8 mouse cellular contexts compared by ENCODE assay signal in genomic region chr1:38129501-38130267, GRCm38 (mm10). TPM values are rescaled to one million over a fixed set of nuclear protein-coding genes. Genes with fewer than 3 reads are reported as not detected.
DNase-seq lines count a peak whose midpoint lies in the region; ATAC-seq and TF ChIP-seq lines count a peak whose summit lies in the region.

TSS of gene Rev1 (minus strand) at chr1:38129801.

- peak; percentile 56 for ATAC-seq in G1E (ENCODE audit: extremely low read depth, insufficient number of reproducible peaks, low FRiP score, poor library complexity, severe bottlenecking)
- peak; percentile 94 for ATAC-seq in forebrain, embryonic 15.5 days (replicated peaks)
- peak; percentile 95 for ATAC-seq in neural tube, embryonic 14.5 days (ENCODE audit: low read depth)

- peak within 1 kb of the TSS; percentile 92 for H3K27ac ChIP-seq in forebrain, embryonic 15.5 days (replicated peaks)
- peak within 1 kb of the TSS; percentile 89 for H3K27ac ChIP-seq in neural tube, embryonic 14.5 days (ENCODE audit: low read depth, low read length)
- H3K27ac ChIP-seq in testis, adult 2 months (ENCODE audit: control insufficient read depth, insufficient read depth, low read depth, low read length) = peak within 1 kb of the TSS; percentile 91

- peak; percentile 54 for TF ChIP-seq POLR2A in testis, adult 2 months (IDR thresholded peaks at IDR 0.05; ENCODE audit: control insufficient read depth, low read depth, low read length)

- H3K36me3 ChIP-seq in G1E (replicated peaks) = peaks cover 14% of the 10 kb centered on the region
- no peaks in the 10 kb centered on the region for H3K36me3 ChIP-seq in forebrain, embryonic 15.5 days
- no peaks in the 10 kb centered on the region for H3K36me3 ChIP-seq in neural tube, embryonic 14.5 days (ENCODE audit: control insufficient read depth, insufficient read depth, low read length)
- H3K36me3 ChIP-seq in testis, adult 2 months (ENCODE audit: control insufficient read depth, insufficient read depth, low read length) = no peaks in the 10 kb centered on the region

- intact Hi-C loops in heart, postnatal 25 days (cut with DNase I) = loop anchor here (2.0 to 10.0 kb wide), 3 partner anchors 133 to 455 kb away; partner anchors contain the start of genes Mitd1, Mrpl30 and Txndc9

- H3K4me1 ChIP-seq in G1E (ENCODE audit: insufficient read depth, low read depth, low read length) = peaks cover 53% of the 10 kb centered on the region
- H3K4me1 ChIP-seq in forebrain, embryonic 15.5 days = peaks cover 33% of the 10 kb centered on the region
- H3K4me1 ChIP-seq in neural tube, embryonic 14.5 days (ENCODE audit: control insufficient read depth, insufficient read depth, low read length) = peaks cover 13% of the 10 kb centered on the region
- peaks cover 14% of the 10 kb centered on the region for H3K4me1 ChIP-seq in testis, adult 2 months (ENCODE audit: control insufficient read depth, insufficient read depth, low read length)

- peak; percentile 91 for DNase-seq in G1E (ENCODE audit: low spot score)
- peak; percentile 99 for DNase-seq in cerebellum, adult 11-12 months
- peak; percentile 92 for DNase-seq in heart, postnatal 25 days (ENCODE audit: low spot score)
- peak; percentile 93 to 96 for DNase-seq in layer of hippocampus, adult 18-20 months (ENCODE audit: low spot score in 2 of 2)
- peak; percentile 92 to 93 for DNase-seq in lung, adult 18-20 months

- under 1% methylated on average over 94 of the region's 122 CpGs for WGBS in forebrain, embryonic 15.5 days
- under 1% methylated on average over 54 of the region's 122 CpGs for WGBS in neural tube, embryonic 14.5 days

- H3K4me2 ChIP-seq in forebrain, embryonic 15.5 days (replicated peaks) = peak within 1 kb of the TSS; percentile 83
- H3K4me2 ChIP-seq in neural tube, embryonic 14.5 days (ENCODE audit: low read depth, low read length) = peak within 1 kb of the TSS; percentile 72

- peak within 1 kb of the TSS; percentile 87 for H3K4me3 ChIP-seq in G1E (ENCODE audit: low read depth, low read length)
- H3K4me3 ChIP-seq in forebrain, embryonic 15.5 days = peak within 1 kb of the TSS; percentile 85
- peak within 1 kb of the TSS; percentile 91 for H3K4me3 ChIP-seq in neural tube, embryonic 14.5 days (ENCODE audit: low read depth, low read length)
- H3K4me3 ChIP-seq in testis, adult 2 months (ENCODE audit: control insufficient read depth, low read depth, low read length) = peak within 1 kb of the TSS; percentile 93

- TF ChIP-seq CTCF in G1E (IDR thresholded peaks at IDR 0.05; ENCODE audit: low read depth, low read length) = peak; percentile 90
- TF ChIP-seq CTCF in testis, adult 2 months (IDR thresholded peaks at IDR 0.05; ENCODE audit: control insufficient read depth, insufficient read depth, insufficient replicate concordance, low read depth, low read length) = peak; percentile 97

- H3K27me3 ChIP-seq in G1E (ENCODE audit: insufficient read depth, low read length) = peaks cover 9% of the 10 kb centered on the region
- no peaks in the 10 kb centered on the region for H3K27me3 ChIP-seq in forebrain, embryonic 15.5 days
- no peaks in the 10 kb centered on the region for H3K27me3 ChIP-seq in neural tube, embryonic 14.5 days (ENCODE audit: control insufficient read depth, insufficient read depth, low read length)
- H3K27me3 ChIP-seq in testis, adult 2 months (ENCODE audit: control insufficient read depth, insufficient read depth, low read length) = no peaks in the 10 kb centered on the region

- peak within 1 kb of the TSS; percentile 81 for H3K9ac ChIP-seq in forebrain, embryonic 15.5 days (replicated peaks)
- peak within 1 kb of the TSS; percentile 77 for H3K9ac ChIP-seq in neural tube, embryonic 14.5 days (replicated peaks; ENCODE audit: low read depth, low read length)

- no peaks in the 10 kb centered on the region for H3K9me3 ChIP-seq in G1E (replicated peaks)
- H3K9me3 ChIP-seq in forebrain, embryonic 15.5 days = no peaks in the 10 kb centered on the region
- H3K9me3 ChIP-seq in neural tube, embryonic 14.5 days (ENCODE audit: control insufficient read depth, low read length) = no peaks in the 10 kb centered on the region

RNA-seq across cellular contexts. Expression of gene Rev1, which starts in this region (rescaled TPM):
- total RNA-seq in G1E (2014; fragmentation: Nextera tagmentation) (101 and 107 TPM in 2 replicates), G1E (2017) (106 and 123 TPM in 2 replicates)
- 23.4 and 27.8 TPM in 2 replicates for polyA plus RNA-seq in G1E (2012)
- 39.4 and 42.8 TPM in 2 replicates for polyA plus RNA-seq in forebrain, embryonic 15.5 days (2015; fragmentation: Nextera tagmentation; extraction: Ambion mirVana)
- 10 to 100 TPM; 12.0 to 16.4 TPM for total RNA-seq in heart, postnatal 25 days (2021)
- 10 to 100 TPM; 35.8 to 40.6 TPM for total RNA-seq in layer of hippocampus, adult 18-20 months (2021)
- 35.4 and 42.9 TPM in 2 replicates for polyA plus RNA-seq in neural tube, embryonic 14.5 days (2014; fragmentation: Nextera tagmentation; extraction: Ambion mirVana)
- 20.0 and 21.3 TPM in 2 replicates for polyA plus RNA-seq in testis, adult 2 months (2012; rRNA removed)

Comparison
In these comparisons a context has a peak if more than half of its experiments do, and no peak if none do; other contexts are left out.
1. Peak in every context shown above with its lines: DNase-seq, ATAC-seq, H3K4me3 ChIP-seq and H3K27ac ChIP-seq.